Mouse (Mus musculus) olfactory bulb, adult 2 months (tissue): Measurements from ENCODE around the gene Casd1.

ENCODE experiments used
- CTCF ChIP-seq: fragments of 200-500 bp; IDR thresholded peaks from 2 replicates; pipeline ENCODE4 v1.5.1; 2012; ENCODE audit warnings: low read depth, mild to moderate bottlenecking, low read length, moderate library complexity; ENCODE audit not compliant: insufficient read depth
- POLR2A ChIP-seq: fragments of 200-500 bp; IDR thresholded peaks from 2 replicates; pipeline ENCODE4 v1.6.1; 2012; ENCODE audit warnings: mild to moderate bottlenecking, low read depth, low read length, moderate library complexity; ENCODE audit not compliant: insufficient read depth

DNA sequence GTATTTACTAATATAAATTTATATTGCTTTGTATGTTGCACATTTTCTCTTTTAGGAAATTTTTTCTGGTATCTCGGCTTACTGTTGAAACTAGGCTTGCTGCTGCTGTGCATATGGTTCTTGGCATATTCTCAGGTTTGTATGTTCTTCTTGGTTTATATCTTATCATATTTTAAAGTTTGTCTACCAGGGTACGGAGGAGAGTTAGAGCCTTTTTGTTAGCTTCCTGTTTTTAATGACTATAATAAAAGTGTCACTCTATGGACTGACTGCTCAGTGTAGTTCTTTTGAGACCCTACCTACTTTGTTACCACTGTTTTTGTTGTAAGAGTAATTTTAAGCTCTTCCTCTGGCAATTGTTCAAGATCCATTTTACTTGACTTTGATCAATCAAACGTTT is 30.8 kb downstream of the Casd1 start:
- no peak for TF ChIP-seq CTCF
- TF ChIP-seq POLR2A = no peak
